Mouse (Mus musculus): ENCODE measurements around the gene Gm28919. TPM values are rescaled to one million over a fixed set of nuclear protein-coding genes. Genes with fewer than 3 reads are reported as not detected.
"Not testable (repeated sequence)": the region's sequence is repeated elsewhere in the genome, so short reads cannot be mapped to it uniquely, and the experiment has no call there.

Gm28919 gene
- not detected in 2 replicates for polyA plus RNA-seq (2012; ENCODE audit: insufficient read depth, insufficient read length, missing spikeins)

- not testable (repeated sequence) for H3K4me3 ChIP-seq (ENCODE audit: insufficient read depth, low read length); H3K4me1 ChIP-seq (ENCODE audit: control insufficient read depth, insufficient read depth, low read length); H3K27ac ChIP-seq (ENCODE audit: insufficient read depth, low read depth, low read length)
These were observed at the start of gene Gm28919 for GRCm38 (mm10) chrY:6583246-6583645. Gene Gm28919 (plus strand): TSS chrY:6583546.

Other genes starting within 250 kb of the Gm28919 start
- gene Gm21719, start 99.3 kb downstream of the Gm28919 start, polyA plus RNA-seq (2012; ENCODE audit: insufficient read depth, insufficient read length, missing spikeins): not detected in 2 replicates

All from bone marrow macrophage, adult 2 months (primary cell).